Mouse (Mus musculus) lung, postnatal 14 days (tissue): Measurements from ENCODE around the gene Thbs3.
A peak's percentile ranks its signal among the peaks of the same experiment; 100 is the strongest.

ENCODE experiments used
- DNase-seq: peaks from one replicate; pipeline ENCODE4 v3.0.0; 2021

Gene Thbs3

DNA sequence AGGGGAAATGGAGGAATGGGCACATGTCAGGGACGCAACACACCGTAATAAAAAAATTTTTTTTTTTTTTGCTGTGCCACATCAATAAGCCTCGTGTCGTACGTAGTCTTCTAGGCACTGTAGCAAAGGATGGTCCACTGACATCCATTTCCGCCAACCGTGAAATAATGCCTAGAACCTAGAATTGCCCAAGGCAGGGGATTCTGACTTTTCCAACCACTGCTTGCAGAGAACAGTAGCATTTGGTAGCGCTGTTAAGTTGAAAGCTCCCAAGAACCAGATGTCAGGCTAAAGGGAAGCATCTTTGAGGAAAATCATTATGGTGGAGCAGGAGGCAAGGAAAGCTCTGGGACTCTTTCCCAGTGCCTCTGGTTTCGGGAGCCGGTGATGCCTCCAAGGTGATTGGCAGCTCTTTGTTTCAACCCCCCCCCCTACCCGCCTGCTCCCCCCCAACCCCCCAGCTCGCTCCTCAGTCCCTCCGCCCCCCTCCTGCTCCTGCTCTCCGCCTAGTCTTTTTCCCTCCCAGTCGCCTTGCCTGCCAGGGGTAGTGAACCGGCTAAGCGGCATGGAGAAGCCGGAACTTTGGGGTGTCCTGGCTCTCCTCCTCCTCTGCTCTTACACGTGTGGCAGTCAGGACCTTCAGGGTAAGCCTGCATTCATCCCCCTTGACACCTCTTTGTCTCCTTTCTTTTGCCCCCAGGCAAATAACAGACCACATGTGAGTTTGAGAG is at the start of gene Thbs3:
Gene Thbs3, plus strand, starts transcription at position 500 of the 731 bp plus-strand sequence.
- DNase-seq = no peak

DNA sequence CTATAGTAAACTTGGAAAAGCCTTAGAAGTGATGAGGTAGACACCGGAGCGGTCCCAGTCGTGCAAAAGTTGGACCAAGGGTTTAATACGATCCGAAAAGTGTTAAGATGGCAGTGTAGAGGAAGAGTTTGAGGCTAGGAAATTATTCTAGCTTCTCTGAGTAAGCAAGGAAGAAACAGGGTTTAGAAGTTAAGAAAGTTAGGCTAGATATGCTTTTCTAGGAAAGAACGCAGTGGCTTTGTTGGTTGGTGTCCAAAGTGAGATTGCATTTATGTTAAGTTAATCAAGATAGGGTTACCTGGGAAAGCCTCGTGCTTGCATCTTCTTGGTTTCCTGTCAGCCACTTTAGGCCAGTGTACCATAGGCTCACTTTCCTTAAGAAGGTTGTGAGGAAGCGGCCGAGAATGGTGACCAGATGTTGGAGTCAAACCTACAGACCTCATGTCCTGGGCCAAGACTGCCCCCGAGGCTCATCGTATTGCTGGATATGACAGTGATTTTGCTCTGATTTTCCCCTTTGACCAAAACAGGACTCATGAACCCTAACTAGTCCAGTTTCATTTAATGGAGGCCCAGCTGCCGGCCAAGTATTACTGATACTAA is 49.6 kb upstream of the Thbs3 start:
- no peak for DNase-seq

DNA sequence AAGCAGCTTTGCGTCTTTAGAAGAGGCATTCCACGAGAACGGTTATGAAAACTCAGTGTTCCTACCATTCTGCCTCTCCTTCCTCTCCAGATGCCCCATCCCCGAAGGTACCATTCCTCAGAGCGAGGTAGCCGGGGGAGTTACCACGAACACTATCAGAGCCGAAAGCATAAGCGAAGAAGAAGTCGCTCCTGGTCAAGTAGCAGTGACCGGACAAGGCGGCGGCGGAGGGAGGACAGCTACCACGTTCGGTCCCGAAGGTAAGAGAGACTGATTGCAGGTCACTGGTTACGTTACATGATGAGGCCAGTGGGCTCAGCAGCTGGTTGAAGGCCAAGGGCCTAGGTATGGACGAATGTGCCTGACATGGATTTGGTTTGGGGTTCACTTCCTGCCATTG is 48.0 kb upstream of the Thbs3 start:
- DNase-seq = no peak

DNA sequence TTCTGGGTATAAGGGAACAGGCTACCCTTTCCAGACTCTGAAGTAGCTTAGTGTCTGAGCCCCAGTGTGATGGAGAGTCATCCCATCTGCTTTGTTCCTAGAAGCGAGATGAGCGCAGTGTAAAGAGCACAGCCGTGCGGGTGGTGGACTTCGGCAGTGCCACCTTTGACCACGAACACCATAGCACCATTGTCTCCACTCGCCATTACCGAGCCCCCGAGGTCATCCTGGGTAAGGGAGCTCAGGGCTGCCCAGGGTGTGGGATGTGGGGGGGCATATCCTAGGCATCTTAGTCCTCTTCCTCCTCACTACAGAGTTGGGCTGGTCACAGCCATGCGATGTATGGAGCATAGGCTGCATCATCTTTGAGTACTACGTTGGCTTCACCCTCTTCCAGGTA is 40.1 kb upstream of the Thbs3 start:
- no peak for DNase-seq

DNA sequence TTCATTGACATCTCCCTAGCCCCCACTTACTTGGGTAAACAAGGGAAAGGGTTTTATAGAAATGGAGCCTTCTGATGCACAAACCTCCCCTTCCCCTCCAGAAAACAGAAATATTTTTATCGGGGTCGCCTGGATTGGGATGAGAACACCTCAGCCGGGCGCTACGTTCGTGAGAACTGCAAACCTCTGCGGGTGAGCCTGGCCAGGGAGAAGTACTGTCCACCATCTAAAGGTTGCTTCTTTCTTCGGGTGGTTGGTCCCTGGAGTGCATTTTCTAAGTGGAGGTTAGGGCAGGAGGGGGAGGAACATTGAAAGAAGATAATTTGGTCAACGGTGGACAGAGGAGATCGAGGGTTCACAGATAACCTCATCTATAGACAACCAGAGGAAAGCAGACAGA is 39.4 kb upstream of the Thbs3 start:
- DNase-seq = no peak

DNA sequence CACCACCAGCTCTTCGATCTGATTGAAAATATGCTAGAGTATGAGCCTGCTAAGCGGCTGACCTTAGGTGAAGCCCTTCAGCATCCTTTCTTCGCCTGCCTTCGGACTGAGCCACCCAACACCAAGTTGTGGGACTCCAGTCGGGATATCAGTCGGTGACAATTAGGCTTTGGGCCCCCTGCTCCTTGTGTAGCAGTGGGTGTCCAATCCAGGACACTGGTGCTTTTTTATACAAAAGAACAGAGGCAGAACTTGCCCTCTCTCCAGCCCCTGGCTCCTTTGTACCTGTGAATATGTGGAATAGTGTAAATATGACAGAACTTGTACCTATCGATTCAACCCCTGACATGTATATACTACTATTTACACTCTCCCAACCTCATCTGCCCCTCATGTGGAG is 38.6 kb upstream of the Thbs3 start:
- DNase-seq = no peak

DNA sequence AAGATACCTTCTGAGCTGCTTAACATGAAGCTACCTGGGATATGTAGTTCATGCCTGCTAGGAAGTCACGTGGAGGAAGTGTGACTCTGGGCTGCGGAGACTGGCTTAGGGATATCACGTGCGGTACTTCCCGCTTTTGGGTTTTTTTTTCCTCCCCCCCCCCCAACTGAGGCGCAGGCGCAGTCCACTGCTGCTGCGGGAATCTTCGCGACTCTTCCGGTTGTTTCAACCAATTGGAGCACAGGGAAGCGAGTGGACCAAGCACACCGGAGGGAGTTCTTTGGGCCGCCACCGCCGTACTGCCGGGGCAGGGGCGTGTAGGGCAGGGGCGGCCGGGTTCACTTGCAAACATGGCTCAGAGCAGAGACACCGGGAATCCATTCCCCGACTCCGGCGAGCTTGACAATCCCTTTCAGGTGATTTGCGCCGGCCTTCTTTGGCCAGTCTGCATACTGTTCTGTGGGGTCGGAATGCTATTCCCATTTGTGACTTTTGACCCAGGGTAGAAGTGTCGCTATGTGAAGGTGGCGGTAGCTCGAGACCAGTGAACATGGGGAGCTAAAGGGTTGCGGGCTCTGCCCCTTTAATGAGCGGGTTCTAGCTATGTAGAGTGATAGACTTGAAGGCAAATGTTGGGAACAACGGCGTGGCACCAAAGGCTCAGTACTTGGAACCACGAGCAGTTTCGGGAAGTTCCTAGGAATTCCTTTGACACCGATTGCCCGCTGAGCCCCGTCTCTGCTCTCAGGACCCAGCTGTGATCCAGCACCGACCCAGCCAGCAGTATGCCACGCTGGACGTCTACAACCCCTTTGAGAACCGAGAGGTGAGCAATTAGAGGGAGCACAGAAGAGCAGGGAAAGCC is 37.5 kb upstream of the Thbs3 start, which contains the start of gene Scamp3:
Gene Scamp3, plus strand, starts transcription at position 232 of the 865 bp plus-strand sequence.
- peak; percentile 84 for DNase-seq

DNA sequence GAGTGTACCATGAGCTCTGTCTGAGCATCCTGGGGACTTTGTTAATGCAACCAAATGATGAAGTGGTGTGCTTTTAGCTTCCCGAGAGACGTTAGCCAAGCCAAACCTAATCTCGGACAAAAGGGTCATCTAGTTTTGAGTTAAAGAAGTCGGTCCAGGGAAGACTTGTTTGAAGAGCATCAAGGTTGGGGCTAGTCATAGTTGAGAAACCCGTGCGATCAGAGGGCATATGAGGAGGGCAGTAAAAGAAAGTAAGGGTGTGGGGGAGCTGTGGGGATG is 36.9 kb upstream of the Thbs3 start:
- no peak for DNase-seq

DNA sequence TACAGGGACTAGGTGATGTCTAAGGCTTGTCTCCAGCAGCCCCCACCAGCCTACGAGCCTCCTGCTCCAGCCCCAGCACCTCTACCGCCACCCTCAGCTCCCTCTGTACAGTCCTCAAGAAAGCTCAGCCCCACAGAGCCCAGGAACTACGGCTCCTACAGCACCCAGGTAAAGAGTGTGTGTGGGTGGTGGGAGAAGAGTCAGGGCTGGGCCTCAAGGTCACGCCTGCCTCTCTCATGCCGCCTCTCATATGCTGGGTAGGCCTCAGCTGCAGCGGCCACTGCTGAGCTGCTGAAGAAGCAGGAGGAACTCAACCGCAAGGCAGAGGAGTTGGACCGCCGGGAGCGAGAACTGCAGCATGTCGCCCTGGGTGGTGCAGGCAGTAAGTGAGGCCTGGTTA is 35.9 kb upstream of the Thbs3 start:
- DNase-seq = no peak

DNA sequence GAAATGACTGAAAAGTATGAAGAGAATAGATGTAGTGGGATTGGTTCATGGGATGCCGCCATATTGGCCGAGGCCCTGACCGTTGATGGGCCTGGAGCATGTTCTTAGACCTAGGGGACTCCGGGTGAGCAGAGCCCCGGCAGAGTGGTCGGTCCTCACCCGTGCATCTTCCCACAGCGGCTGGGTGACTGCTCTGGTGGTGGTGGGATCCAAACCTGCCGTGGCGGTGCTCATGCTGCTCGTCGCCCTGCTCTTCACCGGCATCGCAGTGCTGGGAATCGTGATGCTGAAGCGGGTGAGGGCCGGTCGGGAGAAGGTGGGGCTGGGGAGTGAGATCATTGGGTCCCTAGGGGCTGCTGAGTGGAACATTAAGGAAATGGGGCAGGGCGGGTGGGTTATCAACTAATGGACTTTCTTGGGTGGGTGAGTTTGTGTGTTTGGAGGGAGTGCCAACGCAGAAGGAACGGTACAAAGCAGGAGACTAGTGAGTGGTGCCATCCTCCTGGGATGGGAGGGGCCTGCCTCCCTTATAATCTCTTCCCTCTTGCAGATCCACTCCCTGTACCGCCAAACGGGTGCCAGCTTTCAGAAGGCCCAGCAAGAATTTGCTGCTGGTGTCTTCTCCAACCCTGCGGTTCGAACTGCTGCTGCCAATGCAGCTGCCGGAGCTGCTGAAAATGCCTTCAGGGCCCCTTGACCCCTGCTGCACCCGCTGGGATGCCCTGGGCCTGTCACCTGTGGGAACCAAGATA is 33.1 kb upstream of the Thbs3 start:
- DNase-seq = no peak

DNA sequence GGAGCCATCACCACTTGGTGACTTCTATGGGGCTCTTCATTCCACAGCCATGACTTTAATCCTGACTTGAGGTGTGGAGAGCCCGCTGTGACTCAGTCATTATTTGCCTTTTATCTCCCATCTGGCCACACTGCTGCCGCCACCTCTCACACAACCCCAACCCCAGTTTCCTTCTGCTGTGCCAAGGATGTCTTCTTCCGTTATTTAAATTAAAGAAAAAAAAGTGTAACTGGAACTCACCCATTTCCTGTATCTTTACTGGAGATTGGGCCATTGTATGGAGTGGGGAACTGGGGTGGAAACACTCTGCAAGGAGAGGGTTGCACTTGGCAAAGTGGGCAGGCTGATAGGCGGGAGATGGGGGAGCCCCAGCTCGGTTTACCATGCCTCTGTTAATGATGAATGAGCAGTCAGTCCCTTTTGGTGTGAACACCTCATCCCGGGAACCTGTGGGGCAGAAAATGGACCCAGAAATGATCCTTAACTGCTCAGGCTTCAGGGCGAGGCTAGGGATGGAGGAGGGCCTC is 32.4 kb upstream of the Thbs3 start:
- DNase-seq = no peak

DNA sequence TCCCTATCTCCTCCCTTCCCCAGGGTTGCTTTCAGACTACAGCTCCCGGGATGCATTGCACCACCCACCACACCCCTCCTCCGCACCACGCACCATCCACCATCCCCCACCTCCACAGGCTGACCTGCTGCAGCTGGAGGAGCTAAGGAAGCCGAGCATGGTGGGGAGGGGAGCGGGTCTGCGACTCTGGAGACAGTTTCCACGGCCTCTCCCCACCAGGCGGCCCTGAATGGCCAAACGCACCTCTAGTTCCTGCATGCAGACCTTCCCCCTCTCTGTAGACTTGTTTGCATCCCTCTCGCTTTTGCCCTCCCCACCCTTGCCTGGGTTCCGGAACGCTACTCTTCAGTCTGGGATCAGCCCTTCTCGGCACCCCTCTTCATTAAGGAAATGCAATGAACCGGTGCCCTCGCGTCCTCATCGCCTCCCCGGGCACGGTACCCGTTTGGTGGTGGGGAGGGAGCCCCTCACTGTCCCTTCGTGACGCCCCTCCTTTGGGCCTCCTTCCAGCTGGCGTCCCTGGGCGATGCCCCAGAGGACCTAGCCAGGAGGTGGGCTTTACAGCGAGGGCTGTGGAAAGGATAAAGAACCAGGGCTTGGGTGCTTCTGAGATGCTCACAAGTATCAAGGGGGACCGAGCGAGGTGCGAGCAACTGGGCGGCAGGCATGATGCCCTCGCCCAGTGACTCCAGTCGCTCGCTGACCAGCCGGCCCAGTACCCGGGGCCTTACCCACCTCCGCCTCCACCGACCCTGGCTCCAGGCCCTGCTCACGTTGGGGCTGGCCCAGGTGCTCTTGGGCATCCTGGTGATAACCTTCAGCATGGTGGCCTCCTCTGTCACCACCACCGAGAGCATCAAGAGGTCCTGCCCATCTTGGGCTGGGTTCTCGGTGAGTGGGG is 31.7 kb upstream of the Thbs3 start, which contains the start of gene Fam189b:
Gene Fam189b, plus strand, starts transcription at position 86 of the 901 bp plus-strand sequence.
- DNase-seq = peak; percentile 83

DNA sequence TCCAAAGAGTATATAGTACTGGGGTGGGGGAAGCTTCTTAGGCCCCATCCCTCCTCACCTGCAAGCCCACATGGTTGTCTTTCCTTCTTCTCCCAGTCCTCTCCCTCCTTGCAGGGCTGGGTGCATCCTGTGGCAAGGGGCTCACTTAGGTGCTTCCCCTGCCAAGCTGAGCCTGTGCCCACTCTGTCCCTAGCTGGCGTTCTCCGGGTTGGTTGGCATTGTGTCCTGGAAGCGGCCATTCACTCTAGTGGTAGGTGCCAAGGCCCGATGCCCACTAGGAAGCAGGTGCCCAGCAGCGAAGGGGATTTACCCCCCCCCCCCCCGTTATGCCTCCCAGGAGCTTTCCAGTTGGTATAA is 31.0 kb upstream of the Thbs3 start:
- DNase-seq = no peak

DNA sequence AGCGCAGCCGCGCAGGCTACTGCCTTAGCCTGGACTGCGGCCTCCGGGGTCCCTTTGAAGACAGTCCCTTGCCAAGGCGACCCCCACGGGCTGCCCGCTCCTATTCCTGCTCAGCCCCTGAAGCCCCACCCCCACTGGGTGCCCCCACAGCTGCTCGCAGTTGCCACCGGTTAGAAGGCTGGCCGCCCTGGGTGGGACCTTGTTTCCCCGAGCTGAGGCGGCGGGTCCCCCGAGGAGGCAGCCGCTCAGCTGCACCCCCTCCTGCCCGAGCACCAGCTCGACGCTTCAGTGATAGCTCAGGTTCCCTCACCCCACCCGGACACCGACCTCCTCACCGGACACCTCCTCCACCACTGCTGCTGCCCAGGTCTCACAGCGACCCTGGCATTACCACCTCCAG is 27.8 kb upstream of the Thbs3 start:
- DNase-seq = no peak

DNA sequence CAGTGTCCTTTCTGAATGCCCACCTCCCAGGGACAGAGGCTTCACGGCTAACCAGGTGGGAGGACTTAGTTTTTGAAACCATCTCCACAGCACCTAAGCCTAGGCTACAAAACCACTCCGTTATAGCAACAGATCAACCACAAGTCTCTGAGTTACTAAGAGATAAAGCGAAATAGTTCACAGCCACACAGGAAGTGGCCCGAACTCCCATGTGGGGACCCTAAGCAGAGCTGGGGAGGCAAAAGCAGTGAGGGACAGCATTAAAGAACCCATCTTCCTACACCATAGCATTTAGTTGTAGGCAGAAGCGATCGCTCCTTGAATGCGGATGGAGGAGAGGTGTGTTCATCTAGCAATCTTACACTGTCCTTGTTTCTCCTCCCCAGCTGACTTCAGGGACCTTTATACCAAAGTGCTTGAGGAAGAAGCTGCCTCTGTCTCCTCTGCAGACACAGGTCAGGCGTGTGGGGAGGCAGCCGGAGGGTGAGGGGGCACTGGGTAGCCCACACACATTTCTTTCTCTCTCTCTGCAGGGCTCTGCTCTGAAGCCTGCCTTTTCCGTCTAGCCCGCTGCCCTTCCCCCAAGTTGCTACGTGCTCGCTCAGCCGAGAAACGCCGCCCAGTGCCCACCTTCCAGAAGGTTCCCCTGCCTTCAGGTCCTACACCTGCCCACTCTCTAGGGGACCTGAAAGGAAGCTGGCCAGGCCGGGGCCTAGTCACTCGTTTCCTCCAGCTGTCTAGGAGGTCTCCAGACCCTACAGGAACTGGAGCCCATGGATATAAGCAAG is 27.1 kb upstream of the Thbs3 start:
- no peak for DNase-seq

DNA sequence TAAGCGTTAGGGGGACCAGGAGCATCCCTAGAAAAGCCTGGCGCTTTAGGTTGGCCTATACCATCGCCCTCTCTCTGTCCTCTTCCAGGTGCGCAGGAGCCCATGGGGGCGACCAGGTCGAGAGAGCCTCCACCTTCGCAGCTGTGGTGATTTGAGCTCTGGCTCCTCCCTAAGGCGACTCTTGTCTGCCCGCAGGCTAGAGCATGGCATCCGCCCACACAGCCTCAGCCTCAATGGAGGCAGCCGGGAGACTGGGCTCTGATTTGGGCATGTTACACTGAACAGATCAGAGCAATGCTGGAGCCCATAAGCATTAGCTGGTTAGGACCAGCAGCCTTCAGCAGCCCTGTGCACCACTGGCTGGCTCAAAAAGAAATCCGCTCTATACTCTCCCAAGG is 26.5 kb upstream of the Thbs3 start:
- no peak for DNase-seq

DNA sequence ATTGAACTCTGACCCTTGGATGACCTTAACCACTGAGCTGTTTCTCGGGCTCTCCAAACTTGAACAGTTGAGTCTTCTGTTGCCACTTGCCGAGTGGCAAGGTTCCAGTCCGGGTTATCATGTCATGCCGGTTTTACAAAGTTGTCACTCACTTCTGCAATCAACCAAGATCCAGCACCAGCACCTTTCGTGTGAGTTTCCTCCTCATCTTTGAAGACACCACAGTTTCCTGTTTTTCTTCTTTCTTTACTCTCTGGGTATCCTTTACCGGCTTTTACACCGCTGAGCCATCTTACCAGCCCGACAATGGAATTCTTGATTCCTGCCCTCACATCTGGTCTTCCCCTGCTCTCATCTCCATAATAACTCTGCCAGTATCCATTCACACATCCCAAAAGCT is 24.5 kb upstream of the Thbs3 start:
- no peak for DNase-seq

DNA sequence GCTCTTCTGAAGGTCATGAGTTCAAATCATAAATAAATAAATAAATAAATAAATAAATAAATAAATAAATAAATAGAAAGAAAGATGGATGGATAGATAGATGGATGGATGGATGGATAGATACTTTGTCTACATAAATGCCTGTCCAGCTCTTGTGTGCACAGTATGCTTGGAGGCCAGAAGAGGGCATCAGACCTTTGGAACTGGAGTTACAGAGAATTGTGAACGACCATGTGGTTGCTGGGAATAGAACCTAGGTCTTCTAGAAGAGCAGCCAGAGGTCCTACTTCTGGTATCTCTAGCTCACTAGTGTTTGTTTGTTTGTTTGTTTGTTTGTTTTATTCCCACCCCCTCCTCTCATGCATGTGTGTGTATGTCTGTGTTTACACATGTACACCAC is 21.6 kb upstream of the Thbs3 start:
- DNase-seq = no peak

DNA sequence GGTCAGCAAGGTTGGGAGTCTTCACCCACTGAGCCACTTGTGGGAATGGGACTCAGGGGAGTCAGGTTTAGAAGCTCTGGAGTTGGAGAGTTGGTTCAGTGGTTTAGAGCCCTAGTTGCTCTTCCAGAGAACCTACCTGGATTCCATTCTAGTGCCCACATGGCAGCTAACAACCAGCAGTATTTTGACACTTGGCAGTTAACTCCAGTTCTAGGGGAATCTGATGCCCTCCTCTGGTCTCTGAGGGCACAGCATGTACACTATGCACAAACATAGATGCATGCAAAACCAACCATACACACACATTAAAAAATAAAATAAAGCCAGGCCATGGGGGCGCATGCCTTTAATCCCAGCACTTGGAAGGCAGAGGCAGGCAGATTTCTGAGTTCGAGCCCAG is 21.1 kb upstream of the Thbs3 start:
- no peak for DNase-seq

DNA sequence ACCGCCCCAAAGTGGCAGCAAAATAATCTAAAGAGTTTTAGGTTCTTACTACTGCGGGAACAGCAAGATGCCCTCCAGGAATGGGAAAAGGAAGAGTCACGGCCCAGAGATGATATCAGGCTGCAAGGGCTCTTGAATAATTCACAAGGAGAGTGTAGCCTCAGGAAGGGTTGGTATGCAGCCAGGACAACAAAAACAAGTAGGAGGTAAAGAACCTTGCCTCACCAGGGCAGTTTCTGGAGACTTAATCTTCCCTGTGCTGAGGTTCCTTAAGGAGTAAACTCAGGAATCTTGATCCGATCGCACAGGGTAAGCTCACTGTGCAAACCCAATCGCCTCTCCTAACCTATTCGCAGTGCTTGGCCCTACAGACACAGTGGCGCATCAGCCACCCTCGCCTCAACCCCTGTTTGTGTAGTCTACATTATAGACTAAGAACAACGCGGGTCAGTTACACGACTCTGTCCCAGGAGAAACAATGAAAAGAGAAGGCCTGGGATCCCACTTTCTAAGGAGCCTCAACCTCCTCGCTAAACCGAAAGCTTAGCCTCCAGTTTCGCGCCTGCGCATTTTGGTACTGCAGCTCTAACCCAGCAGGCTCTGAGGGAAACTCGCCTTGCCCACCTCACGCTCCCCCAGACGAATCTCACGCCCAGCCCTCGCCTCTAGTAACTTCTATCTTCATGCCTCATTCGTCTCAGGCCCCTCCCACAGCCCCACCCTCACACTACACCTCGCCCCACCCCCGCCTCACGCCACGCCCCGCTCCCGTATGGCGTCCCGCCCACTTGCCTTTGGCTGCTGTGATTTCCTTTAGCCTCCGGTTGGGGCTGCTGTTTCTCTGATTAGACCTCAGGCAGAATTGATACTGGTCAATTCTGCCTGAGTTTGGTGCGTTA is 18.8 kb upstream of the Thbs3 start:
- peak; percentile 88 for DNase-seq
